Mouse (Mus musculus): ENCODE measurements around the gene Syngr4. TPM values are rescaled to one million over a fixed set of nuclear protein-coding genes. Genes with fewer than 3 reads are reported as not detected.
A peak's percentile ranks its signal among the peaks of the same experiment; 100 is the strongest.
"Not testable (repeated sequence)": the region's sequence is repeated elsewhere in the genome, so short reads cannot be mapped to it uniquely, and the experiment has no call there.

Gene Syngr4
- polyA plus RNA-seq (2015; fragmentation: Nextera tagmentation; extraction: Ambion mirVana), result 0.72 and 0.75 TPM in 2 replicates

GRCm38 (mm10) chr7:45896517-45897257 is at the start of gene Syngr4, which contains the start of gene Tmem143:
TSS of gene Syngr4 (minus strand) at chr7:45896714.
TSS of gene Tmem143 (plus strand) at chr7:45896941.
- H3K9me3 ChIP-seq (ENCODE audit: control insufficient read depth), result no peaks in the 10 kb centered on the region
- no peaks in the 10 kb centered on the region for H3K4me1 ChIP-seq (replicated peaks; ENCODE audit: control insufficient read depth, insufficient read depth, low read length)
- peak within 1 kb of the TSS; percentile 64 for H3K4me2 ChIP-seq (replicated peaks; ENCODE audit: low read depth)
- H3K27me3 ChIP-seq (replicated peaks; ENCODE audit: control insufficient read depth, insufficient read depth, low read length), result no peaks in the 10 kb centered on the region
- peak within 1 kb of the TSS; percentile 74 for H3K27ac ChIP-seq (ENCODE audit: low read depth, low read length)
- peak within 1 kb of the TSS; percentile 39 for H3K4me3 ChIP-seq (ENCODE audit: low read depth, low read length)
- peak within 1 kb of the TSS; percentile 40 for H3K9ac ChIP-seq (ENCODE audit: low read depth, low read length)
- 2% methylated on average over 40 of the region's 40 CpGs for WGBS
- peak; percentile 87 for ATAC-seq
- no peak for TF ChIP-seq CTCF (IDR thresholded peaks at IDR 0.05; ENCODE audit: low read depth)
- H3K36me3 ChIP-seq (ENCODE audit: control insufficient read depth, insufficient read depth), result no peaks in the 10 kb centered on the region

GRCm38 (mm10) chr7:45943280-45943679 is 46.8 kb upstream of the Syngr4 start:
- not testable (repeated sequence) for H3K4me2 ChIP-seq (replicated peaks; ENCODE audit: low read depth); H3K9me3 ChIP-seq (ENCODE audit: control insufficient read depth); H3K36me3 ChIP-seq (ENCODE audit: control insufficient read depth, insufficient read depth); H3K4me3 ChIP-seq (ENCODE audit: low read depth, low read length); H3K27ac ChIP-seq (ENCODE audit: low read depth, low read length); ATAC-seq; H3K27me3 ChIP-seq (replicated peaks; ENCODE audit: control insufficient read depth, insufficient read depth, low read length); H3K9ac ChIP-seq (ENCODE audit: low read depth, low read length); H3K4me1 ChIP-seq (replicated peaks; ENCODE audit: control insufficient read depth, insufficient read depth, low read length)
- 88% methylated on average over 1 of the region's 1 CpGs for whole genome bisulfite sequencing
- TF ChIP-seq CTCF (IDR thresholded peaks at IDR 0.05; ENCODE audit: low read depth), result peak; percentile 71

- no peaks in the 10 kb centered on the region for H3K27me3 ChIP-seq (replicated peaks; ENCODE audit: control insufficient read depth, insufficient read depth, low read length)
- H3K36me3 ChIP-seq (ENCODE audit: control insufficient read depth, insufficient read depth), result no peaks in the 10 kb centered on the region; the same call in 1 of the 2 replicates
- no peak overlapping the region for H3K4me3 ChIP-seq (ENCODE audit: low read depth, low read length)
- H3K9me3 ChIP-seq (ENCODE audit: control insufficient read depth), result no peaks in the 10 kb centered on the region
- no peak for ATAC-seq
- no peak for TF ChIP-seq CTCF (IDR thresholded peaks at IDR 0.05; ENCODE audit: low read depth)
- no peaks in the 10 kb centered on the region for H3K4me1 ChIP-seq (replicated peaks; ENCODE audit: control insufficient read depth, insufficient read depth, low read length)
- H3K27ac ChIP-seq (ENCODE audit: low read depth, low read length), result no peak overlapping the region
- WGBS, result 79% methylated on average over 9 of the region's 9 CpGs
- no peak overlapping the region for H3K9ac ChIP-seq (ENCODE audit: low read depth, low read length)
- H3K4me2 ChIP-seq (replicated peaks; ENCODE audit: low read depth), result no peak overlapping the region
Observed at GRCm38 (mm10) chr7:45941986-45942385, 45.5 kb upstream of the Syngr4 start.

GRCm38 (mm10) chr7:45939836-45940235 is 43.3 kb upstream of the Syngr4 start:
- no peak overlapping the region for H3K9ac ChIP-seq (ENCODE audit: low read depth, low read length)
- no peak overlapping the region for H3K4me2 ChIP-seq (replicated peaks; ENCODE audit: low read depth)
- 46% methylated on average over 2 of the region's 2 CpGs for WGBS
- H3K36me3 ChIP-seq (ENCODE audit: control insufficient read depth, insufficient read depth), result no peaks in the 10 kb centered on the region; the same call in 1 of the 2 replicates
- no peaks in the 10 kb centered on the region for H3K9me3 ChIP-seq (ENCODE audit: control insufficient read depth)
- H3K27ac ChIP-seq (ENCODE audit: low read depth, low read length), result no peak overlapping the region
- H3K27me3 ChIP-seq (replicated peaks; ENCODE audit: control insufficient read depth, insufficient read depth, low read length), result no peaks in the 10 kb centered on the region
- H3K4me3 ChIP-seq (ENCODE audit: low read depth, low read length), result no peak overlapping the region
- ATAC-seq, result no peak
- no peak for TF ChIP-seq CTCF (IDR thresholded peaks at IDR 0.05; ENCODE audit: low read depth)
- H3K4me1 ChIP-seq (replicated peaks; ENCODE audit: control insufficient read depth, insufficient read depth, low read length), result no peaks in the 10 kb centered on the region

GRCm38 (mm10) chr7:45935114-45935513 is 38.6 kb upstream of the Syngr4 start:
- Histone ChIP-seq H3K4me2 (replicated peaks; ENCODE audit: low read depth) (no peak overlapping the region), H3K36me3 (ENCODE audit: control insufficient read depth, insufficient read depth) (no peaks in the 10 kb centered on the region), H3K4me1 (replicated peaks; ENCODE audit: control insufficient read depth, insufficient read depth, low read length) (no peaks in the 10 kb centered on the region), H3K9ac (ENCODE audit: low read depth, low read length) (no peak overlapping the region), H3K9me3 (ENCODE audit: control insufficient read depth) (no peaks in the 10 kb centered on the region), H3K4me3 (ENCODE audit: low read depth, low read length) (no peak overlapping the region), H3K27ac (ENCODE audit: low read depth, low read length) (no peak overlapping the region), H3K27me3 (replicated peaks; ENCODE audit: control insufficient read depth, insufficient read depth, low read length) (no peaks in the 10 kb centered on the region)
- 21% methylated on average over 7 of the region's 7 CpGs for WGBS
- ATAC-seq, result 0 out of 2 replicates have a peak, but pooled peaks have one; percentile 29
- TF ChIP-seq CTCF (IDR thresholded peaks at IDR 0.05; ENCODE audit: low read depth), result peak; percentile 87

GRCm38 (mm10) chr7:45933766-45934165 is 37.3 kb upstream of the Syngr4 start:
- H3K9me3 ChIP-seq (ENCODE audit: control insufficient read depth); H3K4me3 ChIP-seq (ENCODE audit: low read depth, low read length); H3K27me3 ChIP-seq (replicated peaks; ENCODE audit: control insufficient read depth, insufficient read depth, low read length); H3K36me3 ChIP-seq (ENCODE audit: control insufficient read depth, insufficient read depth); H3K4me2 ChIP-seq (replicated peaks; ENCODE audit: low read depth); H3K27ac ChIP-seq (ENCODE audit: low read depth, low read length); ATAC-seq; H3K4me1 ChIP-seq (replicated peaks; ENCODE audit: control insufficient read depth, insufficient read depth, low read length); H3K9ac ChIP-seq (ENCODE audit: low read depth, low read length): not testable (repeated sequence)
- WGBS, result 89% methylated on average over 12 of the region's 12 CpGs
